Mouse (Mus musculus) liver, adult 2 months (tissue): ENCODE data around the gene Bnc2. TPM values are rescaled to one million over a fixed set of nuclear protein-coding genes. Genes with fewer than 3 reads are reported as not detected.

ENCODE experiments used
- DNase-seq: peaks from one replicate; pipeline ENCODE4 v3.0.0-alpha.2; 2011; ENCODE audit warnings: low read depth, low spot score; ENCODE audit errors: extremely low read depth
- H3K27ac ChIP-seq: fragments of 200-500 bp; replicated peaks from 2 replicates; pipeline ENCODE4 v1.5.1; 2012; ENCODE audit warnings: low read depth, mild to moderate bottlenecking, control low read depth, inconsistent platforms, low read length; ENCODE audit not compliant: insufficient read depth
- H3K27me3 ChIP-seq: fragments of 200-500 bp; 2 replicates; pipeline ENCODE4 v1.6.1; 2012; ENCODE audit warnings: mild to moderate bottlenecking, moderate library complexity, low read length, inconsistent platforms; ENCODE audit not compliant: control insufficient read depth, insufficient read depth
- H3K36me3 ChIP-seq: fragments of 200-500 bp; 2 replicates; pipeline ENCODE4 v1.6.1; 2012; ENCODE audit warnings: low read length, inconsistent platforms; ENCODE audit not compliant: control insufficient read depth, insufficient read depth
- H3K4me1 ChIP-seq: fragments of 200-500 bp; 2 replicates; pipeline ENCODE4 v1.6.1; 2011; ENCODE audit warnings: low read length; ENCODE audit not compliant: control insufficient read depth, insufficient read depth
- H3K4me3 ChIP-seq: fragments of 200-500 bp; 2 replicates; pipeline ENCODE4 v1.5.1; 2011; ENCODE audit warnings: low read depth, mild to moderate bottlenecking, control low read depth, low read length, moderate library complexity; ENCODE audit not compliant: insufficient read depth
- H3K79me2 ChIP-seq: fragments of 200-500 bp; 2 replicates; pipeline ENCODE4 v1.6.1; 2012; ENCODE audit warnings: inconsistent platforms, mild to moderate bottlenecking, low read length, moderate library complexity; ENCODE audit not compliant: control insufficient read depth, insufficient read depth
- H3K9ac ChIP-seq: fragments of 200-500 bp; 2 replicates; pipeline ENCODE4 v1.6.1; 2012; ENCODE audit warnings: low read depth, mild to moderate bottlenecking, control low read depth, inconsistent platforms, low read length
- CTCF ChIP-seq: fragments of 200-500 bp; IDR thresholded peaks from 2 replicates; pipeline ENCODE4 v1.5.1; 2011; ENCODE audit warnings: low read depth, low read length, control low read depth
- POLR2A ChIP-seq: fragments of 200-500 bp; IDR thresholded peaks from 2 replicates; pipeline ENCODE4 v1.6.1; 2011; ENCODE audit warnings: low read length, control low read depth; ENCODE audit not compliant: insufficient read depth; ENCODE audit errors: extremely low read depth
- WGBS: fragments of 180-500 bp; shearing (Covaris S2); methylation state at CpG from one replicate; pipeline ENCODE4 v1.1.7; 2018; 5-methylcytosine and 5-hydroxymethylcytosine counted together
- polyA plus RNA-seq: library from polyadenylated mRNA; depleted of rRNA; stranded (reverse); fragments of >200 nt; gene quantifications from 2 replicates; pipeline ENCODE4 v1.2.3, GENCODE M21; 2012; rRNA removed
- total RNA-seq: library from RNA; depleted of rRNA; stranded (reverse); fragments of >200 nt; gene quantifications from 2 replicates; pipeline ENCODE4 v1.2.3, GENCODE M21; 2014; rRNA removed

Gene Bnc2
- total and polyA plus RNA-seq, 2 experiments: 0.09 to 0.12 TPM

DNA sequence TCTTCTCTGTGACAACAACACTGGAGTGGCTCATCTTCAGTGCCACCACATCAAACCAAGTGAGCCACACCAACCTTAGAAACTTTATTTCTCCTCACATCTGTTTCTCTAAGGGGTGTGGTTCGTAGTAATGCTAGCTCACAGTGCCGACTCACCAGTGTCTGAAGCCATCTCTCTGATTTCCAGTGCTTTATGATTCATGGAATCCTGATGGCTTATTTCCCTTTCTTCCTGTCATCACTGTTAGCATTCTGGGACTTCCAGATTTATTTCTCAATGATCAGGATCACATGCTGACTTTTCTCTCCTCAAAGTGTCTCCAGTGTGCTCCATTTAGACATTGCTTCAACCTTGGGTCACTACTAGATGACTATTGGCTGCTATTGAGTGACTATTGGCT is 443.8 kb downstream of the Bnc2 start:
- no peaks in the 10 kb centered on the region for H3K4me1 ChIP-seq
- no peak for DNase-seq
- TF ChIP-seq POLR2A (no peak), CTCF (no peak)
- H3K27ac ChIP-seq: no peak overlapping the region
- no peaks in the 10 kb centered on the region for H3K27me3 ChIP-seq
- no peak overlapping the region for H3K9ac ChIP-seq
- H3K4me3 ChIP-seq: no peak overlapping the region
- H3K79me2 ChIP-seq: no peaks in the 10 kb centered on the region
- WGBS: 91% methylated on average over 2 of the region's 2 CpGs
- H3K36me3 ChIP-seq: no peaks in the 10 kb centered on the region

DNA sequence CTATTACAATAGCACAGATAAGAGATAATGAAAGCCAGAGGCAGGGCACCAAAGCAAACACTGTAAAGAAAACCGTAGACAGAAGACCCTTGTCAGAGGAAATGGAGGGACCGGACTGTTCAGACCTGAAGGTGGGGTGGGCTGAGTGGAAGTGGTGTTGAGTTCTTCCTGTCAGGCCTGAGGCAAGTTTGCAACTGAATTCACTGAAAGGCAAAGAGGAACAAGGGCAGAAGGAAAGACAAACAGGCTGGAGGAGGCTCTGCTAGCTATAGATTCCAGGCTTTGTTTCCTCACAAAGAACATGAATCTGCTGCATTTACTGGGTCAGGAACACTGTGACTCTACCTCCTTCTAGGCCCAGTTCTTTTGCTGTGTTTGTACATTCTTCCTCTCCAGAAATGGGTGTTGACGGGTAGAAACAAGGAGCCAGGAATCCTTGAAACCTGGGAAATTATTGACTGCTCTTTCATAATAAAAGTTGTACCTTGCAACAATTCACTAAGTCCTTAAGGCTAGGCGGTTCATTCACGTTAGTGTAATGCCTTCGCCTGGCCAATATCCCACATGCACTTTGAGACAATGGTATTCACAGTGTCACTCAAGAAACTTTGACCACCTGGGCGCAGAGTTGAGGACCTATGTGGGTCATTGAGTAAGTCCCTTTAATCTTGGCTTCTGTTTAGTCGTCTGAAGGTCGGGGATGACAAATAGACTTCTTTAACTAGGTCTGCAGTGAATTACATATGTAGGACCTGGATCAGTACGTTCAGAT is 445.7 kb downstream of the Bnc2 start:
- Histone ChIP-seq H3K9ac (no peak overlapping the region), H3K4me3 (no peak overlapping the region), H3K4me1 (no peaks in the 10 kb centered on the region), H3K27me3 (no peaks in the 10 kb centered on the region), H3K79me2 (no peaks in the 10 kb centered on the region), H3K27ac (no peak overlapping the region), H3K36me3 (no peaks in the 10 kb centered on the region)
- TF ChIP-seq CTCF (no peak), POLR2A (no peak)
- 67% methylated on average over 10 of the region's 10 CpGs for WGBS
- no peak for DNase-seq

- DNase-seq: no peak
- H3K27ac ChIP-seq: no peak overlapping the region
- TF ChIP-seq CTCF: no peak
- TF ChIP-seq POLR2A: no peak
- no peak overlapping the region for H3K4me3 ChIP-seq
- no peaks in the 10 kb centered on the region for H3K27me3 ChIP-seq
- H3K4me1 ChIP-seq: no peaks in the 10 kb centered on the region
- 92% methylated on average over 5 of the region's 5 CpGs for WGBS
- H3K9ac ChIP-seq: no peak overlapping the region
- no peaks in the 10 kb centered on the region for H3K79me2 ChIP-seq
- no peaks in the 10 kb centered on the region for H3K36me3 ChIP-seq
Measured at GRCm38 (mm10) chr4:84228551-84228950, 446.5 kb downstream of the Bnc2 start.

Other genes starting within 250 kb of the Bnc2 start
- gene Cntln, start 209.0 kb upstream of the Bnc2 start, total RNA-seq: 1.3 and 1.4 TPM in 2 replicates
- gene Cntln, start 209.0 kb upstream of the Bnc2 start, polyA plus RNA-seq: 0.16 and 0.32 TPM in 2 replicates